Mouse (Mus musculus) forebrain, embryonic 13.5 days (tissue): ENCODE measurements at regions not wholly inside any gene's neighbourhood (a gene's known extent, or its start where the extent isn't known, plus 50 kb on each side); places are given as distances from the start of the nearest gene placed in this dataset.
"Not testable (repeated sequence)": the region's sequence is repeated elsewhere in the genome, so short reads cannot be mapped to it uniquely, and the experiment has no call there.

Experiments used
- ATAC-seq: fragments of 200-750 bp; cut with Nextera tagmentation; 2 replicates; pipeline ENCODE4 v1.8.0; 2017
- H3K27ac ChIP-seq: fragments of 300-500 bp; sonication (generic); 2 replicates; pipeline ENCODE4 v1.5.1; 2015; ENCODE audit warnings: inconsistent platforms, mild to moderate bottlenecking, moderate library complexity
- H3K27me3 ChIP-seq: fragments of 300-500 bp; sonication (generic); 2 replicates; pipeline ENCODE4 v1.6.1; 2015; ENCODE audit warnings: mild to moderate bottlenecking, inconsistent platforms
- H3K36me3 ChIP-seq: fragments of 300-500 bp; sonication (generic); 2 replicates; pipeline ENCODE4 v1.6.1; 2015; ENCODE audit warnings: mild to moderate bottlenecking, inconsistent platforms; ENCODE audit not compliant: poor library complexity, severe bottlenecking
- H3K4me1 ChIP-seq: fragments of 300-500 bp; sonication (generic); 2 replicates; pipeline ENCODE4 v1.6.1; 2015; ENCODE audit warnings: inconsistent platforms
- H3K4me2 ChIP-seq: fragments of 300-500 bp; sonication (generic); 2 replicates; pipeline ENCODE4 v1.6.1; 2015; ENCODE audit warnings: inconsistent platforms, mild to moderate bottlenecking, moderate library complexity
- H3K4me3 ChIP-seq: fragments of 300-500 bp; sonication (generic); 2 replicates; pipeline ENCODE4 v1.5.1; 2015; ENCODE audit warnings: mild to moderate bottlenecking, inconsistent platforms
- H3K9ac ChIP-seq: fragments of 300-500 bp; sonication (generic); 2 replicates; pipeline ENCODE4 v1.6.1; 2015; ENCODE audit warnings: mild to moderate bottlenecking, inconsistent platforms
- H3K9me3 ChIP-seq: fragments of 300-500 bp; sonication (generic); replicated peaks from 2 replicates; pipeline ENCODE4 v1.6.1; 2016; ENCODE audit warnings: inconsistent platforms
- WGBS: fragments of 180-500 bp; shearing (Covaris S2); methylation state at CpG from one replicate; pipeline ENCODE4 v1.1.7; 2015; 5-methylcytosine and 5-hydroxymethylcytosine counted together

DNA sequence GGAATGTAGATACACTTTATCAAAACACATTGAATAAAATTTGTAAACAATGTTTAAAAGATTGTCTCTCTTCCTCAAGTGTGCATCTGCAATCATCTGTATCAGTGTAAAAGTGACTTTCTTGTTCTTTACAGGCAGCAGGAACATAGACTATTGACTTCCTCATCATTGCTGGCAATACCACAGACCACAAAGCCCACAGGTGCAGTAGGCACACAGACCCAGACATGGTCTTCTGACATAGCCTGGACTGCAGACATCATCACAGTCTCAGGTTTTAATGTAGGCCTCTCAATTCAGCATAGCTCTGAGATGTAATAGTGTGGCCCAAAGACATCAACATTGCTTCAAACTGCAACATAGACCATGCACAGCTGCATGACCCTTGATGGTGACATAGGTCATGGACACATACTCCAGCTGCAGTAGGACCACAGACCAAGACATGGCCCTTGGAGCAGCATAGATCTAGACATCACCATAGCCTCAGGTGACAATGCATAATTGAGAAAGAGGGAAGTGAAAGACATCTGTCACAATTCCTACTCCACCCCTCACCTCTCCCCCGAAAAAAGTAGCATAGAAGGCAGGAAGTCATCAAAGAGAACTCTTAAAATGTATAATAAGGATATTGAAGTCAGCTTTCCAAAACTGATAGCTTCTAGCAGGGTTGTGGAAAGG is 74.1 kb upstream of the Speer2 start:
- WGBS, result 81% methylated on average over 1 of the region's 1 CpGs
- no peak overlapping the region for H3K4me3 ChIP-seq
- no peaks in the 10 kb centered on the region for H3K4me1 ChIP-seq
- H3K9me3 ChIP-seq, result no peaks in the 10 kb centered on the region
- no peaks in the 10 kb centered on the region for H3K27me3 ChIP-seq
- no peak overlapping the region for H3K9ac ChIP-seq
- H3K36me3 ChIP-seq, result no peaks in the 10 kb centered on the region
- H3K27ac ChIP-seq, result no peak overlapping the region
- H3K4me2 ChIP-seq, result no peak overlapping the region
- ATAC-seq, result no peak

- Histone ChIP-seq H3K4me1 (no peaks in the 10 kb centered on the region), H3K9me3 (no peaks in the 10 kb centered on the region), H3K4me3 (no peak overlapping the region), H3K27me3 (no peaks in the 10 kb centered on the region), H3K9ac (no peak overlapping the region), H3K27ac (no peak overlapping the region), H3K4me2 (no peak overlapping the region), H3K36me3 (no peaks in the 10 kb centered on the region)
- no peak for ATAC-seq
- 66% methylated on average over 1 of the region's 1 CpGs for WGBS
Observed at GRCm38 (mm10) chr16:69943635-69944034, 80.1 kb upstream of the Speer2 start.

GRCm38 (mm10) chr16:69948783-69949182 is 85.2 kb upstream of the Speer2 start:
- no peak overlapping the region for H3K4me3 ChIP-seq
- H3K4me2 ChIP-seq, result no peak overlapping the region
- no peaks in the 10 kb centered on the region for H3K36me3 ChIP-seq
- H3K4me1 ChIP-seq, result no peaks in the 10 kb centered on the region
- H3K27me3 ChIP-seq, result no peaks in the 10 kb centered on the region
- no peak for ATAC-seq
- no peaks in the 10 kb centered on the region for H3K9me3 ChIP-seq
- 91% methylated on average over 10 of the region's 10 CpGs for WGBS
- no peak overlapping the region for H3K27ac ChIP-seq
- H3K9ac ChIP-seq, result no peak overlapping the region

- Histone ChIP-seq H3K4me3 (no peak overlapping the region), H3K27ac (no peak overlapping the region), H3K9me3 (no peaks in the 10 kb centered on the region), H3K27me3 (no peaks in the 10 kb centered on the region), H3K9ac (no peak overlapping the region), H3K36me3 (no peaks in the 10 kb centered on the region), H3K4me2 (no peak overlapping the region), H3K4me1 (no peaks in the 10 kb centered on the region)
- WGBS, result 85% methylated on average over 7 of the region's 7 CpGs
- ATAC-seq, result no peak
Observed at GRCm38 (mm10) chr16:69949339-69949738, 85.8 kb upstream of the Speer2 start.

- Histone ChIP-seq H3K4me3 (no peak overlapping the region), H3K4me1 (no peaks in the 10 kb centered on the region), H3K36me3 (no peaks in the 10 kb centered on the region), H3K4me2 (no peak overlapping the region), H3K27ac (no peak overlapping the region), H3K9me3 (no peaks in the 10 kb centered on the region), H3K9ac (no peak overlapping the region), H3K27me3 (no peaks in the 10 kb centered on the region)
- 84% methylated on average over 2 of the region's 2 CpGs for WGBS
- no peak for ATAC-seq
Observed at GRCm38 (mm10) chr16:69951581-69951980, 88.0 kb upstream of the Speer2 start.

DNA sequence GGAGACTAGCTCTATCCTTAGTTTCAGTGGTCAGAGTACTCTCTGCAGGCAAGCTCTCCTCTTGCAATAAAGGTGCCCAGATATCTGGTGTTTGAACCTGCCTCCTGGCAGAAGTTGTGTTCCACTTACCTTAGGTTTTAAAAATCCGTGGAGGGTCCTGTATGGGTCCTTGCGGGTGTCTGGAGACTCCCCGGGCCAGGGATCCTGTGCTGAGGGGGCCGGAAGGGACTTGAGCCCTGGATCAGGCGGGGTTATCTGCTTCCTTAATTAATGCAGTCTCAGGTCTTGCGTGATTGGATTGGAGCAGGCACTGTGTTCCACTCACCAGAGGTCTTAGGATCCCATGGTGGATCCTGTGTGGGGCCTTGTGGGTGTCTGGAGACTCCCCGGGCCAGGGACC is 103.0 kb upstream of the Speer2 start:
- not testable (repeated sequence) for H3K9ac ChIP-seq, ATAC-seq, H3K4me3 ChIP-seq, H3K4me2 ChIP-seq, H3K4me1 ChIP-seq, H3K27me3 ChIP-seq, H3K27ac ChIP-seq, H3K9me3 ChIP-seq, H3K36me3 ChIP-seq
- WGBS, result 91% methylated on average over 7 of the region's 7 CpGs

- Histone ChIP-seq H3K4me3 (no peak overlapping the region), H3K27me3 (no peaks in the 10 kb centered on the region), H3K9ac (no peak overlapping the region), H3K27ac (no peak overlapping the region), H3K9me3 (no peaks in the 10 kb centered on the region), H3K36me3 (no peaks in the 10 kb centered on the region), H3K4me1 (0 out of 2 replicates have a peak, but pooled peaks cover 8% of the 10 kb centered on the region), H3K4me2 (no peak overlapping the region)
- ATAC-seq, result no peak
- WGBS, result 68% methylated on average over 3 of the region's 3 CpGs
Observed at GRCm38 (mm10) chr16:69979813-69980527, 116.4 kb upstream of the Speer2 start.

DNA sequence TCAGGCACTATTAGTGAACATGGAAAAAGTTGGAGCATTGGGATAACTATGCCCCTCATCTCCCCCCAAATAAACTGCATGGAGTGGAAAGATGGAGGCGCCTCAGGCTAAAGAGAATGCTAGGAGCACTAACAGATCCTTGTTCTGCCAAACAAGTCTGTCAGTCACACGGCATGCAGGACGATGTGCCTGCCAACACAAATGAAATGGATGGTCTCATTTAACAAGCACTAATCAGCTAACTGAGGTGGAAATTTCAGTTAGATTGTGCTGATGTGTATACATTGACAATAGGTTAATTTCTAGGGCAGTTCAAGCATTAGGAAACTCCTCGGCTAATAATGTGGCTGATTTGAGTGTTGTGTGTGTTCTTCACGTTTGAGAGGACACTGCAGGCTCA is 120.8 kb upstream of the Speer2 start:
- no peak overlapping the region for H3K4me3 ChIP-seq
- H3K27ac ChIP-seq, result no peak overlapping the region
- H3K4me2 ChIP-seq, result no peak overlapping the region
- 0 out of 2 replicates have a peak, but pooled peaks cover 8% of the 10 kb centered on the region for H3K4me1 ChIP-seq
- H3K9me3 ChIP-seq, result no peaks in the 10 kb centered on the region
- ATAC-seq, result peak; percentile 92
- H3K9ac ChIP-seq, result no peak overlapping the region
- H3K27me3 ChIP-seq, result no peaks in the 10 kb centered on the region
- H3K36me3 ChIP-seq, result no peaks in the 10 kb centered on the region
- WGBS, result 19% methylated on average over 5 of the region's 5 CpGs

GRCm38 (mm10) chr16:69991907-69992470 is 128.4 kb upstream of the Speer2 start:
- peak; percentile 82 for ATAC-seq
- WGBS, result 45% methylated on average over 3 of the region's 3 CpGs
- H3K9me3 ChIP-seq, result no peaks in the 10 kb centered on the region
- 0 out of 2 replicates have a peak, but pooled peaks cover 5% of the 10 kb centered on the region for H3K4me1 ChIP-seq
- no peak overlapping the region for H3K4me2 ChIP-seq
- no peaks in the 10 kb centered on the region for H3K36me3 ChIP-seq
- H3K27me3 ChIP-seq, result no peaks in the 10 kb centered on the region
- no peak overlapping the region for H3K27ac ChIP-seq
- no peak overlapping the region for H3K4me3 ChIP-seq
- H3K9ac ChIP-seq, result no peak overlapping the region

DNA sequence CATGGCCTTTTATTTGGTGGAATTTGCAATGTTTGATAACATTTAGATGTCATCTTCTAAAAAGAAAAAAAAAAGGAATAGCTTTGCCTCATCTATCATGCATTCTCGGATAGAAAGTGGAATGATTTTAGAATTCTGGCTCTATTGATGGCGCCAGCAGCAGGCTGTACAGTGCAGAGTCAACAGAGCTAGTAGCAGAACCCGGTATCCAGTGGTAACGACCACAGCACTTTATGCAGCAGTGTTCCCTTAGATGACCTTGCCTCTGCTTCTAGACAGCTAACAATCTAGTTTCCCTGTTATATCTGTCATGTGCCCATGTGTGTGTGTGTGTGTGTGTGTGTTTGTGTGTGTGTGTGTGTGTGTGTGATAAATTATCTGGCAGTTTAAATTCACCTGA is 129.2 kb upstream of the Speer2 start:
- Histone ChIP-seq H3K9me3 (no peaks in the 10 kb centered on the region), H3K36me3 (no peaks in the 10 kb centered on the region), H3K27ac (no peak overlapping the region), H3K9ac (no peak overlapping the region), H3K4me3 (no peak overlapping the region), H3K4me2 (no peak overlapping the region), H3K27me3 (no peaks in the 10 kb centered on the region), H3K4me1 (0 out of 2 replicates have a peak, but pooled peaks cover 5% of the 10 kb centered on the region)
- ATAC-seq, result peak; percentile 65
- WGBS, result 65% methylated on average over 4 of the region's 4 CpGs

- no peaks in the 10 kb centered on the region for H3K36me3 ChIP-seq
- ATAC-seq, result no peak
- no peak overlapping the region for H3K9ac ChIP-seq
- no peak overlapping the region for H3K4me2 ChIP-seq
- H3K4me3 ChIP-seq, result no peak overlapping the region
- H3K27me3 ChIP-seq, result no peaks in the 10 kb centered on the region
- H3K9me3 ChIP-seq, result no peaks in the 10 kb centered on the region
- H3K27ac ChIP-seq, result no peak overlapping the region
- H3K4me1 ChIP-seq, result no peaks in the 10 kb centered on the region
- WGBS, result 91% methylated on average over 2 of the region's 2 CpGs
Observed at GRCm38 (mm10) chr16:70006863-70007262, 143.3 kb upstream of the Speer2 start.

DNA sequence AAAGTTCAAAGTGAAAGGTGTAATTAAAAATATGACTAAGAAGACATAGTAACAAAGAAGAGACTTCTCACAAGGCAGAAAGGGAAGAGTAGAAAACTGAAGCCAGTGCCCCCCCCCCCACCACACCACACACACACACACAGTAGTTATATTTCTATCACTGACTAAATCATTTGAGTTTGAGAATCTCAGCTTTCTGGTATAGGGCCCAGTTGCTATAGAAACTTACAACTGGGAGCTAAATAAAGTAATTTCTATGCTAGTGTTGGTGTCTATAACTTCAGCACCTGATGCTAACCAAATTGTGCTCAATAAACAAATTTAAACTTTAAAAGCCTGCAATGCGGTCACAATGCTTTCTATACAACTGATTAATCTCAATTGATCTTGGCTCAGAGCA is 153.4 kb upstream of the Speer2 start:
- 67% methylated on average over 1 of the region's 1 CpGs for WGBS

More for the DNA sequence above, 153.4 kb upstream of the Speer2 start:
- H3K9ac ChIP-seq, result no peak overlapping the region
- H3K27me3 ChIP-seq, result no peaks in the 10 kb centered on the region
- no peak overlapping the region for H3K27ac ChIP-seq
- H3K36me3 ChIP-seq, result no peaks in the 10 kb centered on the region
- no peak for ATAC-seq
- no peak overlapping the region for H3K4me2 ChIP-seq
- no peaks in the 10 kb centered on the region for H3K4me1 ChIP-seq
- H3K9me3 ChIP-seq, result no peaks in the 10 kb centered on the region
- H3K4me3 ChIP-seq, result no peak overlapping the region
